In genomic region chr2:160378271-160378670, GRCm38 (mm10) we compare ENCODE assay signal across 8 mouse cellular contexts. TPM values are rescaled to one million over a fixed set of nuclear protein-coding genes. Genes with fewer than 3 reads are reported as not detected.
DNase-seq lines count a peak whose midpoint lies in the region; ATAC-seq lines count a peak whose summit lies in the region.

No protein-coding gene starts in this region.

- no peak for ATAC-seq in CD4-positive, CD25-positive, alpha-beta regulatory T cell, adult 4 months
- ATAC-seq in hematopoietic stem cell, adult 5-6 weeks (replicated peaks in 1 of 2; ENCODE audit: insufficient read depth in 1 of 2, low FRiP score in 2 of 2, low TSS enrichment in 1 of 2, low read depth in 1 of 2, poor library complexity in 2 of 2, severe bottlenecking in 2 of 2): peak; percentile 52 to 56; a peak in 3 of 4 replicates
- ATAC-seq in megakaryocyte, adult 5-6 weeks (ENCODE audit: poor library complexity, severe bottlenecking): peak; percentile 73

- DNase-seq in CD4-positive, CD25-positive, alpha-beta regulatory T cell, adult 2 months (ENCODE audit: low read depth, low spot score): peak; percentile 60
- DNase-seq in layer of hippocampus, postnatal 10 days (ENCODE audit: low spot score in 2 of 2): peak; percentile 52 to 61
- no peak for DNase-seq in layer of hippocampus, postnatal 36 days
- DNase-seq in ZHBTc4 (ENCODE audit: low read depth, low spot score): peak; percentile 69
- DNase-seq in frontal cortex, postnatal 10 days (ENCODE audit: low spot score in 2 of 2): no peak

RNA-seq across cellular contexts. Expression of gene Mafb, which starts 11.4 kb away (rescaled TPM):
- under 1 TPM in 1 of 2 experiments, not detected in 1; 0.18 TPM for polyA plus RNA-seq in CD4-positive, CD25-positive, alpha-beta regulatory T cell, adult 4 months (2017; shearing (Covaris generic))
- total RNA-seq in layer of hippocampus, postnatal 10 days (2021): 10 to 100 TPM; 12.0 to 12.2 TPM
- 10 to 100 TPM; 13.8 to 14.3 TPM for total RNA-seq in layer of hippocampus, postnatal 36 days (2021)
- 0.56 and 1.5 TPM in 2 replicates for total RNA-seq in hematopoietic stem cell, adult 5-6 weeks (2017)
- 15.3 and 17.5 TPM in 2 replicates for total RNA-seq in megakaryocyte, adult 5-6 weeks (2015)
- 6.4 and 8.1 TPM in 2 replicates for total RNA-seq in megakaryocyte, adult 5-6 weeks (2017)

RNA-seq across cellular contexts. Expression of gene Gm826, which starts 44.3 kb away (rescaled TPM):
- polyA plus RNA-seq in CD4-positive, CD25-positive, alpha-beta regulatory T cell, adult 4 months (2017; shearing (Covaris generic)): not detected
- total RNA-seq in layer of hippocampus, postnatal 10 days (2021): under 1 TPM in 1 of 2 experiments, not detected in 1; 0.73 TPM
- total RNA-seq in layer of hippocampus, postnatal 36 days (2021): not detected
- total RNA-seq in hematopoietic stem cell, adult 5-6 weeks (2017): not detected in 2 replicates
- total RNA-seq in megakaryocyte, adult 5-6 weeks (2015): 0.78 and 1.2 TPM in 2 replicates
- total RNA-seq in megakaryocyte, adult 5-6 weeks (2017): not detected in 2 replicates

Comparison
In these comparisons a context has a peak if more than half of its experiments do, and no peak if none do; other contexts are left out.
1. DNase-seq: peak in CD4-positive, CD25-positive, alpha-beta regulatory T cell, adult 2 months (single experiment), layer of hippocampus, postnatal 10 days (2 of 2) and ZHBTc4 (single experiment); none in layer of hippocampus, postnatal 36 days (0 of 2) and frontal cortex, postnatal 10 days (0 of 2).